Mouse (Mus musculus) CD4-positive, CD25-positive, alpha-beta regulatory T cell, adult 4 months (primary cell): ENCODE measurements around the gene Fam89a. TPM values are rescaled to one million over a fixed set of nuclear protein-coding genes. Genes with fewer than 3 reads are reported as not detected.

Experiments used
- ATAC-seq: one replicate; pipeline ENCODE4 v1.8.0; 2017
- polyA plus RNA-seq, 2 experiments: library from polyadenylated mRNA; unstranded; fragments of 100-300 nt; shearing (Covaris generic); gene quantifications; one replicate each; pipeline ENCODE4 v1.2.1; 2017

The Fam89a gene
- polyA plus RNA-seq, 2 experiments from 2014 or later, result 0.73 to 0.80 TPM

- peak; percentile 18 for ATAC-seq
Measured at GRCm38 (mm10) chr8:124752325-124752862, 762 bp upstream of the Fam89a start.

- ATAC-seq, result peak; percentile 34
Measured at GRCm38 (mm10) chr8:124751191-124751590, 441 bp downstream of the Fam89a start.

GRCm38 (mm10) chr8:124746661-124747060 lies 5.0 kb downstream of the Fam89a start:
- ATAC-seq, result no peak

GRCm38 (mm10) chr8:124739268-124739667 lies 12.4 kb downstream of the Fam89a start:
- ATAC-seq, result peak; percentile 70

GRCm38 (mm10) chr8:124735371-124735911 lies 16.2 kb downstream of the Fam89a start:
- no peak for ATAC-seq

GRCm38 (mm10) chr8:124732828-124733227 lies 18.8 kb downstream of the Fam89a start:
- no peak for ATAC-seq

- ATAC-seq, result no peak
Measured at GRCm38 (mm10) chr8:124724301-124724700, 27.3 kb downstream of the Fam89a start.

- peak; percentile 96 for ATAC-seq
Measured at GRCm38 (mm10) chr8:124721862-124722515, 29.6 kb downstream of the Fam89a start, which contains the start of the genes Ttc13 and Arv1. Ttc13 (minus strand) TSS chr8:124721983. Arv1 (plus strand) TSS chr8:124722139.

- peak; percentile 1 for ATAC-seq
Measured at GRCm38 (mm10) chr8:124720938-124721861, 30.4 kb downstream of the Fam89a start.

- no peak for ATAC-seq
Measured at GRCm38 (mm10) chr8:124720133-124720532, 31.5 kb downstream of the Fam89a start.

- no peak for ATAC-seq
Measured at GRCm38 (mm10) chr8:124715736-124716135, 35.9 kb downstream of the Fam89a start.

GRCm38 (mm10) chr8:124713207-124713606 lies 38.4 kb downstream of the Fam89a start:
- no peak for ATAC-seq

- ATAC-seq, result no peak
Measured at GRCm38 (mm10) chr8:124705823-124706222, 45.8 kb downstream of the Fam89a start.

GRCm38 (mm10) chr8:124704376-124704775 lies 47.3 kb downstream of the Fam89a start:
- ATAC-seq, result no peak

GRCm38 (mm10) chr8:124703526-124703925 lies 48.1 kb downstream of the Fam89a start:
- ATAC-seq, result peak; percentile 44

- no peak for ATAC-seq
Measured at GRCm38 (mm10) chr8:124702183-124702582, 49.4 kb downstream of the Fam89a start.

GRCm38 (mm10) chr8:124701023-124701422 lies 50.6 kb downstream of the Fam89a start:
- peak; percentile 90 for ATAC-seq

GRCm38 (mm10) chr8:124700271-124700670 lies 51.4 kb downstream of the Fam89a start:
- ATAC-seq, result no peak

- no peak for ATAC-seq
Measured at GRCm38 (mm10) chr8:124695424-124696100, 56.1 kb downstream of the Fam89a start.

GRCm38 (mm10) chr8:124691706-124692105 lies 59.9 kb downstream of the Fam89a start:
- no peak for ATAC-seq
